Mouse (Mus musculus): ENCODE measurements at regions not wholly inside any gene's neighbourhood (a gene's known extent, or its start where the extent isn't known, plus 50 kb on each side); places are given as distances from the start of the nearest gene placed in this dataset.

- TF ChIP-seq CTCF (IDR thresholded peaks at IDR 0.05; ENCODE audit: extremely low read depth, insufficient read depth, low read length) = no peak
- no peak for TF ChIP-seq POLR2A (IDR thresholded peaks at IDR 0.05; ENCODE audit: extremely low read depth, insufficient read depth, low read length)
These were observed 111.8 kb upstream of the Pmepa1 start for GRCm38 (mm10) chr2:173388140-173388539.
